Mouse (Mus musculus): ENCODE measurements around the gene Mapk12. TPM values are rescaled to one million over a fixed set of nuclear protein-coding genes. Genes with fewer than 3 reads are reported as not detected.

Mapk12 gene
- polyA plus RNA-seq, 1 experiment, result not detected

GRCm38 (mm10) chr15:89106976-89107375 lies 33.5 kb downstream of the Mapk12 start:
- H3K27ac ChIP-seq (ENCODE audit: insufficient read depth, low read depth, low read length), result no peak overlapping the region
- TF ChIP-seq CTCF (IDR thresholded peaks at IDR 0.05; ENCODE audit: low read depth, low read length), result no peak
- TF ChIP-seq POLR2A (IDR thresholded peaks at IDR 0.05; ENCODE audit: borderline replicate concordance, low read depth, low read length), result no peak
- H3K4me3 ChIP-seq (ENCODE audit: insufficient read depth, low read length), result no peak overlapping the region
- H3K4me1 ChIP-seq (ENCODE audit: control insufficient read depth, insufficient read depth, low read length), result no peaks in the 10 kb centered on the region

- no peak overlapping the region for H3K27ac ChIP-seq (ENCODE audit: insufficient read depth, low read depth, low read length)
- H3K4me3 ChIP-seq (ENCODE audit: insufficient read depth, low read length), result no peak overlapping the region
- no peak for TF ChIP-seq CTCF (IDR thresholded peaks at IDR 0.05; ENCODE audit: low read depth, low read length)
- no peak for TF ChIP-seq POLR2A (IDR thresholded peaks at IDR 0.05; ENCODE audit: borderline replicate concordance, low read depth, low read length)
- no peaks in the 10 kb centered on the region for H3K4me1 ChIP-seq (ENCODE audit: control insufficient read depth, insufficient read depth, low read length)
Observed at GRCm38 (mm10) chr15:89106073-89106472, 34.4 kb downstream of the Mapk12 start.

GRCm38 (mm10) chr15:89104425-89104824 lies 36.1 kb downstream of the Mapk12 start:
- TF ChIP-seq POLR2A (IDR thresholded peaks at IDR 0.05; ENCODE audit: borderline replicate concordance, low read depth, low read length) (no peak), CTCF (IDR thresholded peaks at IDR 0.05; ENCODE audit: low read depth, low read length) (no peak)
- Histone ChIP-seq H3K4me3 (ENCODE audit: insufficient read depth, low read length) (no peak overlapping the region), H3K27ac (ENCODE audit: insufficient read depth, low read depth, low read length) (no peak overlapping the region), H3K4me1 (ENCODE audit: control insufficient read depth, insufficient read depth, low read length) (no peaks in the 10 kb centered on the region)

GRCm38 (mm10) chr15:89103921-89104320 lies 36.6 kb downstream of the Mapk12 start:
- TF ChIP-seq CTCF (IDR thresholded peaks at IDR 0.05; ENCODE audit: low read depth, low read length) (no peak), POLR2A (IDR thresholded peaks at IDR 0.05; ENCODE audit: borderline replicate concordance, low read depth, low read length) (no peak)
- Histone ChIP-seq H3K4me3 (ENCODE audit: insufficient read depth, low read length) (no peak overlapping the region), H3K4me1 (ENCODE audit: control insufficient read depth, insufficient read depth, low read length) (no peaks in the 10 kb centered on the region), H3K27ac (ENCODE audit: insufficient read depth, low read depth, low read length) (no peak overlapping the region)

- Histone ChIP-seq H3K4me3 (ENCODE audit: insufficient read depth, low read length) (no peak overlapping the region), H3K27ac (ENCODE audit: insufficient read depth, low read depth, low read length) (no peak overlapping the region), H3K4me1 (ENCODE audit: control insufficient read depth, insufficient read depth, low read length) (no peaks in the 10 kb centered on the region)
- no peak for TF ChIP-seq POLR2A (IDR thresholded peaks at IDR 0.05; ENCODE audit: borderline replicate concordance, low read depth, low read length)
- no peak for TF ChIP-seq CTCF (IDR thresholded peaks at IDR 0.05; ENCODE audit: low read depth, low read length)
Observed at GRCm38 (mm10) chr15:89102646-89103045, 37.9 kb downstream of the Mapk12 start.

GRCm38 (mm10) chr15:89100823-89101222 lies 39.7 kb downstream of the Mapk12 start:
- Histone ChIP-seq H3K27ac (ENCODE audit: insufficient read depth, low read depth, low read length) (no peak overlapping the region), H3K4me3 (ENCODE audit: insufficient read depth, low read length) (no peak overlapping the region), H3K4me1 (ENCODE audit: control insufficient read depth, insufficient read depth, low read length) (no peaks in the 10 kb centered on the region)
- TF ChIP-seq POLR2A (IDR thresholded peaks at IDR 0.05; ENCODE audit: borderline replicate concordance, low read depth, low read length), result no peak
- TF ChIP-seq CTCF (IDR thresholded peaks at IDR 0.05; ENCODE audit: low read depth, low read length), result no peak

- Histone ChIP-seq H3K27ac (ENCODE audit: insufficient read depth, low read depth, low read length) (no peak overlapping the region), H3K4me1 (ENCODE audit: control insufficient read depth, insufficient read depth, low read length) (no peaks in the 10 kb centered on the region), H3K4me3 (ENCODE audit: insufficient read depth, low read length) (no peak overlapping the region)
- TF ChIP-seq POLR2A (IDR thresholded peaks at IDR 0.05; ENCODE audit: borderline replicate concordance, low read depth, low read length) (no peak), CTCF (IDR thresholded peaks at IDR 0.05; ENCODE audit: low read depth, low read length) (no peak)
Observed at GRCm38 (mm10) chr15:89098616-89099015, 41.9 kb downstream of the Mapk12 start.

GRCm38 (mm10) chr15:89097450-89097849 lies 43.1 kb downstream of the Mapk12 start:
- H3K27ac ChIP-seq (ENCODE audit: insufficient read depth, low read depth, low read length), result no peak overlapping the region
- H3K4me3 ChIP-seq (ENCODE audit: insufficient read depth, low read length), result no peak overlapping the region
- TF ChIP-seq CTCF (IDR thresholded peaks at IDR 0.05; ENCODE audit: low read depth, low read length) (no peak), POLR2A (IDR thresholded peaks at IDR 0.05; ENCODE audit: borderline replicate concordance, low read depth, low read length) (no peak)
- no peaks in the 10 kb centered on the region for H3K4me1 ChIP-seq (ENCODE audit: control insufficient read depth, insufficient read depth, low read length)

- no peak overlapping the region for H3K4me3 ChIP-seq (ENCODE audit: insufficient read depth, low read length)
- H3K4me1 ChIP-seq (ENCODE audit: control insufficient read depth, insufficient read depth, low read length), result peaks cover 9% of the 10 kb centered on the region
- TF ChIP-seq POLR2A (IDR thresholded peaks at IDR 0.05; ENCODE audit: borderline replicate concordance, low read depth, low read length) (no peak), CTCF (IDR thresholded peaks at IDR 0.05; ENCODE audit: low read depth, low read length) (no peak)
- no peak overlapping the region for H3K27ac ChIP-seq (ENCODE audit: insufficient read depth, low read depth, low read length)
Observed at GRCm38 (mm10) chr15:89092181-89092580, 48.3 kb downstream of the Mapk12 start.

- Histone ChIP-seq H3K4me1 (ENCODE audit: control insufficient read depth, insufficient read depth, low read length) (peaks cover 9% of the 10 kb centered on the region), H3K4me3 (ENCODE audit: insufficient read depth, low read length) (no peak overlapping the region), H3K27ac (ENCODE audit: insufficient read depth, low read depth, low read length) (no peak overlapping the region)
- TF ChIP-seq POLR2A (IDR thresholded peaks at IDR 0.05; ENCODE audit: borderline replicate concordance, low read depth, low read length) (no peak), CTCF (IDR thresholded peaks at IDR 0.05; ENCODE audit: low read depth, low read length) (no peak)
Observed at GRCm38 (mm10) chr15:89090662-89091061, 49.8 kb downstream of the Mapk12 start.

Data from bone marrow macrophage, adult 2 months (primary cell).